Mouse (Mus musculus): Measurements from ENCODE around the gene Fam126a. TPM values are rescaled to one million over a fixed set of nuclear protein-coding genes. Genes with fewer than 3 reads are reported as not detected.

Fam126a gene
- polyA plus RNA-seq, 1 experiment from 2014 or later = 27.5 TPM

Other genes with a start within 250 kb of the Fam126a start
- gene Pus7, start 247.0 kb downstream of the Fam126a start, polyA plus RNA-seq (2016; fragmentation: Nextera tagmentation; extraction: Ambion mirVana) = 31.9 and 38.3 TPM in 2 replicates
- 31.6 and 33.2 TPM in 2 replicates for gene Rint1, start 243.0 kb downstream of the Fam126a start, polyA plus RNA-seq (2016; fragmentation: Nextera tagmentation; extraction: Ambion mirVana)
- gene Tomm7, start 186.5 kb downstream of the Fam126a start, polyA plus RNA-seq (2016; fragmentation: Nextera tagmentation; extraction: Ambion mirVana) = 97.3 and 108 TPM in 2 replicates
- gene Klhl7, start 69.9 kb upstream of the Fam126a start, polyA plus RNA-seq (2016; fragmentation: Nextera tagmentation; extraction: Ambion mirVana) = 45.0 and 47.4 TPM in 2 replicates
- gene Nupl2, start 134.3 kb upstream of the Fam126a start, polyA plus RNA-seq (2016; fragmentation: Nextera tagmentation; extraction: Ambion mirVana) = 15.5 and 18.3 TPM in 2 replicates